Mouse (Mus musculus): ENCODE measurements around the gene Lrrn3. TPM values are rescaled to one million over a fixed set of nuclear protein-coding genes. Genes with fewer than 3 reads are reported as not detected.

Lrrn3 gene
- total RNA-seq, 1 experiment from 2014 or later: 2.1 TPM

DNA sequence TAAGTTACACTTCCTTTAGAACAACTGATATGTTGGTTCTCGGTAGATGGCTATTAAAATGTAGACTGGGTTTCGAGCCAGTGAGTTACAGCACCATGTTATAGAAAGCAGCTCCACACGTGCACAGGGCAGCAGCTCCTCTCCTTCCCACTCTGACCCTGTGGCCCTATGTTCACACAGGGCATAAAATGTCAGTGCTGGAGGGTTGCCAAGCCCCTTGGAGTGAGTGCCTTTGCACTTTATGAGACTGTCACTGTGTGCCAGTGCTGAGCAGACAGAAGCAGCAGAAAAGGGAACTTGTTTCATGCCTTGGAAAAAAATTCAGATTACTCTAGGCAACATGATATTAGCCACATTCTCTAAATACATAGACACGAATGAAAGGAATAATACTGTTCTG lies 47.8 kb downstream of the Lrrn3 start:
- no peak for ATAC-seq (ENCODE audit: extremely low read depth, insufficient number of reproducible peaks, low FRiP score, poor library complexity, severe bottlenecking)

DNA sequence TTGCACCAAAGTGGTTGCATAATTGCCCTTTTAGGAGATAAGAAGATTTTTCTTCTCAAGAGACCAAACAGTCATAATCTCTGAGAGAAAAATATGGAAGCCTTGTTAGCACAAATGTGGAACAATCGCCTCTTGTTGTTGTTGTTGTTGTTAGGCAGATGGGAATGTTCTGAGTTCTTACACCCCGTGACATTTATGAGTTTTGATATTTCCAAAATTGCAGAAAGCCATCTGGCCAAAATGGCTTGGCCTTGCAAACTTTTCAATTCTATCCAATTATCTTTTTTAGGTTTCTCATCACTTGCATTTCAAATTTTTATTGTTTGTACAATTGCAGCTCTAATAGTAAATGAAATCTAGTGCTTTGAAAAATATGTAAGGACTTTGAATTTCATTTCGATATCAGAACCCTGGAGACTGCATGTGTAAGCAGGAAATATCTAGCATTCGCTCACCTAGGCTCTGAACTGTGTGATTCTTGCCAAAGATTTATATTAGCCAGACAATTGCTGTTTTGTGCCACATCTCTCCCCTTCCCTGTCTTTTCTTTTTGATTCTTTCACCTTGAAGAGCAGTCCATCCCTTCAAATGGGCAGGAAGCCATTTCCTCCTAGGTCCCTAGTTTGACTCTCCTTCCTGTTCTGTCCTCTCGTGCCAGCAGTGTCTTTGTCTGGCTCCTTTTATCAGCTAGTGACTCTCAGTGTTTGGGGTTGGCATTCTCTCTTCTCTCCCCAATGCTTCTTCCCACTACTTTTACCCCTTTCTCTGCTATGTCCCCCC lies 49.8 kb downstream of the Lrrn3 start:
- ATAC-seq (ENCODE audit: extremely low read depth, insufficient number of reproducible peaks, low FRiP score, poor library complexity, severe bottlenecking): no peak

DNA sequence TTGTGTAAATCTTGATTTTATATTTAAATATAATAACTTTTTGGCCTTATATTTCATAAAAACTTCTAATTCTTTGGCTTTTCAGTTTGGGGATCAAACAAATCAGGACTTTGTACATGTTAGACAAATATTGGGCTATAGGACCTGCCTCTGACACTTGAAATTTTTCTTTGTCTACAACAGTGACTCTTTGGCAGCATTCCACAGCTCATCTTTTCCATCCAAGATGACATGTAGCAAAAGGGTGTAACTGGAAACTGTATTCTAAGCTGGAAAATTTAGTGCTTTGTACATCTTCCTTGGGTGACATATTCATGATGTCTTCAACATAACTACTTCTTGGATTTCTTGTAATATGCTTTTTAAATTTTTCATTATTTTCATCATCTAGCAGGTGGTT lies 57.4 kb downstream of the Lrrn3 start:
- ATAC-seq (ENCODE audit: extremely low read depth, insufficient number of reproducible peaks, low FRiP score, poor library complexity, severe bottlenecking): no peak

DNA sequence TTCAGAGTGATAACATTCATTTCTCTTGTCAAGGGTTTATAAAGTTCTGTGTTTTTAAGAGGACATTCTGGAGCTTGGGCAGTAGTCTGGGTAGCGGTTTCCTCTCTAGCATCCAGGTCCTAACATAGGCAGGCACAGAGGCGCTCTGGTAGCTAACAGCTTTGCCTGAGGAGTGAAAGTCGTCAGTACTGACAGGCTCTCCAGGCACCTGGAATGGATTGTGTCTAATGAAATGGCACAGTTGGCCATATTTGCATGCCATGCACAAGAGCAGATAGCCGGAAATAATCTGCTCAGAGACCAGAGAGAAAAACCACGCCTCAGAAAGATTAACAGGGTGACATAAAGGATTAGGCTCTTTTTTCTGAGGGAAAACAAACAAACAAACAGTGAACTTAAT lies 58.8 kb downstream of the Lrrn3 start:
- ATAC-seq (ENCODE audit: extremely low read depth, insufficient number of reproducible peaks, low FRiP score, poor library complexity, severe bottlenecking): no peak

DNA sequence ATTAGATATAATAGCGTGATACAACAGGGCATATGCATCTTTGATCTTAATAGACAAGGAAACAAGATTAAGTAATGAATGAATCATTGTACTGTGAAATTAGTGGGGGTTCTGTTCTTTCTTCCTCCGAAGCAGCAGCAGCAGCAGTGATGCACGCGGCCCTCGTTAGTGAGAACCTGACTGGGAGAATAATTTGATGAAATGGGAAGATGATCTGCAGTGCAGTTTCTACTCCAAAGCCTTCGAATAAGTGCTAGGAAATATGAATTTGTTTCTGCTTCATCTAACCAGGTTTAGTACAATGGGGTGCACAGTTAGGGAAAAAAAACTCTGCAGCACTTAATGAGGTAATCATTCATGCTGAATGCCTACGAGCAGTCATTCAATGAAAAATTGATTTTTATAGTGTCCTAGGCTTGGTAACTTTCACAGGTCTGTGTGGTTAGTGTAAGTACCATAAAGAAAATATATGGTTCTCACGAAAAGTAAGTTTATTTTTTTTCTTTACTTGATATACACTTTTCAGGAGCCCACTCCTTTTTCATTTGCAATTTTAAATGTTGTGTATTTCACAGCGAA lies 61.0 kb downstream of the Lrrn3 start:
- ATAC-seq (ENCODE audit: extremely low read depth, insufficient number of reproducible peaks, low FRiP score, poor library complexity, severe bottlenecking): no peak

DNA sequence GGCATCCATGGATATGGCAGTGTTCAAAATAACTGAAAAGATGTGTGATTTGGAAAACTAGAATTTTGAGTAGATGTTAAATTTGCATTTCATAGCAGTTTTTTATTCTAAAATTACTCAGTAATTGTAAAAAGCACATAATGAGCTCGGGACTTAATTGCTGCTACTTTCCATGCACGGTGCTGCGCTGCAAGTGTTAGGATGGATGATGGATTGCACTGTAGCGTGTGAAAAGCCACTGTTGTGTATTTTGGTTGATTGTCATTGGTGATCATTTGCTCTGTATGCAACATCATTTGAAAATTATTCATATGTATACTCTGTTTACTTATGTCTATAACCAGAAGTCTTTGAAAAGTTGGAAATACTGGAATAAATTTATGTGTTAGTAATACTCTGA lies 68.3 kb downstream of the Lrrn3 start:
- no peak for ATAC-seq (ENCODE audit: extremely low read depth, insufficient number of reproducible peaks, low FRiP score, poor library complexity, severe bottlenecking)

DNA sequence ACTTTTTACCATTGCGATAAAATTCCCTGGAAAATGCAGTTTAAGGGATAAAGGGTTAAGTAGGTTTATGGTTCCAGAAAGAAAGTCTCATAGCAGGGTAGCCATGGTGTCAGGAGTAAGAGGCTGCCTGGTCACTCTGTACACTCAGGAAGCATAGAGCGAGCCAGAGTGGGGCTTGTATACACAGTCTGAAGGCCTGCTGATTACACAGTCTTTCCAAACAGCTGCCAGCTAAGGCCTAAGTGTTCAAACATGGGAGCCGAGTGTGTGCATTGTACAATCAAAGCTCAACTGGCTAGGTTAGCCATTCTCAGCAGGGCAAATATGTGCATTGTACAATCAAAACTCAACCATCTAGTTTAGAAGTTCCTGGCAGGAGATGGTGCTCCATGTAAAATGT lies 69.1 kb downstream of the Lrrn3 start:
- no peak for ATAC-seq (ENCODE audit: extremely low read depth, insufficient number of reproducible peaks, low FRiP score, poor library complexity, severe bottlenecking)

DNA sequence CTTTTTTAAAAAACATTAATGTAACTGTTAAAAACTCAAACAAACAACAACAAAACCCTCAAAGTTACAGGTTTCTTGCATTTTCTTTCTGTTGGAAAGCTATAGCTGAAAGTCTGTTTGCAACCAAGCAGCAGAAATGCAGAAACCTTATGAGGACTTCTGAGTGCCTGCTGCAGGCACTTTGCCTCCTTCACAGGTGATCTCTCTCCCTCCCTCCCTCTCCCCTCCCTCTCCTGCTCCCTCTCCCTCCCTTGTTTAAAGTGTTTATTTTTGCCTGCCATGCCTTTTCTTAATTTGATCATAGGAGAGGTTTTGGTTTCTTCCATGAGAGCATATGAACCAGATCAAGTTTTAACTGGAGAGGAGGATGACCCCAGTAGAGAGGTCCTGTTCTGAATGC lies 69.6 kb downstream of the Lrrn3 start:
- ATAC-seq (ENCODE audit: extremely low read depth, insufficient number of reproducible peaks, low FRiP score, poor library complexity, severe bottlenecking): no peak

DNA sequence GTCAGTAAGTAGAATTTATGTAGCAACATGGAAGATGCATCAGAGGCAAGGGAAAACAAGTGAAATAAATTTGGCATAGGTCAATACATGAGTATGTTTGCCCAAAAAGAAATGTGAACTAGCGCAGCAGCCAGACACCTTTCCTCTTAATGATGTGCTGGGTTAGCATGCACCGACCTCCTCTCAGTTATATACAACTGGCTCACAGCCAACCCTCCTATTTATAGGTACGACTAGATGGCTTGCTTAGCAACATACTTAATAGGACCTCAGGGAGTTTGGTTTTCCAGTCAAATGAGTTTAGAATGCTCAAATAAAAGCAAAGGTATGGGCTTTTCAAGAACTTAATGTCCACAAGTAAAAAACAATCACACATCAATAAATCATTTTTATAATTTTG lies 76.8 kb downstream of the Lrrn3 start:
- no peak for ATAC-seq (ENCODE audit: extremely low read depth, insufficient number of reproducible peaks, low FRiP score, poor library complexity, severe bottlenecking)

DNA sequence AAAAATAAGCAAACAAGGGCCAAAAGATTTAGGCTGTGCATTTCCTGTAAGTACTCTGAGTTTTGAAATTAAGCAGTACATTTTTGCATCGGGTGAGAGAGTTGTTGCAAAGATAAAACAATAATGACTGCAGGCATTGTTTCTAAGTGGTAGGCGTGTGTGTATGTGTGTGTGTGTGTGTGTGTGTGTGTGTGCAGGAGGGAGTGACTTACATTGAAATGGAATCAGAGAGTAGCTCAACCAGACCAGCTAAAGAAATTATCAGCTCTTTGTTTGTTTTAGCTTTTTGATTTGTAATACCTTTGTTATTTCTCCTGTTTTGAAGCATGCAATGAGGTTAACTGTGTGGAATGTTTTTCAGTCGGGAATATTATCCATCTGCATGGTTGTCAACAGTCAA lies 84.3 kb downstream of the Lrrn3 start:
- ATAC-seq (ENCODE audit: extremely low read depth, insufficient number of reproducible peaks, low FRiP score, poor library complexity, severe bottlenecking): no peak
